Mouse (Mus musculus) gastrocnemius, postnatal 36 days (tissue): ENCODE measurements around the gene Slit2. TPM values are rescaled to one million over a fixed set of nuclear protein-coding genes. Genes with fewer than 3 reads are reported as not detected.

Experiments used
- DNase-seq, 2 experiments: peaks; one replicate each; pipeline ENCODE4 v3.0.0; 2022
- intact Hi-C: fragments of 180-260 bp; cut with DNase I; formaldehyde crosslinking; loops from one replicate; pipeline ENCODE4 v1.15.1; 2025
- total RNA-seq, 2 experiments: library from RNA; stranded (reverse); gene quantifications; 2 replicates each; pipeline ENCODE4 v1.2.3; 2021

The Slit2 gene
- total RNA-seq, 2 experiments from 2014 or later, result 0.89 to 0.99 TPM

DNA sequence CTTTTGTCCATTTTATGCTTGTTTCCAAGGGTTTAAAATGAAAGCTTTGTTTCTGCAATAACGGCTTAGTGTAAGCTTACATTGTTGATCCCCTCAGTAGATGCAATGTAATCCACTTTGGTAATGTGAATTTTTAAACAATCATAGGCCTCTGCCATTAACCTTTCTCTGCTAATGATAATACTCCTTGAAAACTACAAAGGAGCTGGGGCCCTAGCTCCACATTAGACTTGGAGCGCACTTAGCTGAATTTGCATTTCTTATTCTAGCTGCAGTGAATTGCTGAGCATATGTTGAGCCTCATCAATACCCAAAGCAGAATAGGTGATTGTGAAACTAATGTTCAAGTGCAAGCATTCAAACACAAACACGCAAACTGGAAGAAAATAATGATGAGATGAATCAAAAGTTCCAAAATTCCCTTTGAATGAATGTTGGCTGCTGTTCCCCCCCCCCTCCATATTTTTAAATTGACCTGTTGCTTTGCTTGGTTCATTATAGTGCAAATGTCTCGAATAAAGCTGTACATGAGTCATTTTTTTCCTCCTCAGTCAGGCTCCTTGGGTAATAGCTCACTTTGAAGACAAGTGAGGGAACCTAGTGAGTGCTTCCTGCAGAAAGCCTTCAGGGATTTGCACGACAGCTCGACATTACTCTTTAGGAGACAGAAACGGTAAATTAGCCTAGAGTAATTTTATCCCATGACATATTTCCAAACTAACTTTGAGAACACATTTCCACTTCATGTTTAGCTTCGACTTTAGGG, 66.2 kb downstream of the Slit2 start:
- intact Hi-C loops, result no loop called here
- DNase-seq, result no peak

- no peak for DNase-seq
- intact Hi-C loops, result no loop called here
Measured at GRCm38 (mm10) chr5:48050637-48051314, 67.8 kb downstream of the Slit2 start.

DNA sequence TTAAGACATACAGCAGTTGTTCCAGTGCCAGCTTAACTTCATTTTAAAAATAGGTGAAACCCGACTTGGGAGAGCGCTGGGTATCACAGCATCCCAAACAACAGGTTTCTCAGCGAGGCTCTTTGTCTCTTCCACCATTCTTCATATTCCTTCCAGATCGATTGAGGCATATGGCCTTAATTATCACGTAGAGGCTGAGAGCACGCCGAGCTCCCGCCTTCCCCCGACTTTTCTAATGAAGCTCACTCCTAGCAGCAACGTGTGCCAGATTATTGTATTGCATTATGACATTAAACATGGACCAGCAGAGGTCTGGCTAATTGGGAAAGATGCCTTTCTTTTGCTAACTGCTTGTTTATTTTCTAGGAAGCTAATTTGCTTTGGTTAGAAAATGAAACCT, 75.7 kb downstream of the Slit2 start:
- intact Hi-C loops, result no loop called here
- no peak for DNase-seq

- DNase-seq, result no peak
Measured at GRCm38 (mm10) chr5:48060715-48061114, 77.8 kb downstream of the Slit2 start.

DNA sequence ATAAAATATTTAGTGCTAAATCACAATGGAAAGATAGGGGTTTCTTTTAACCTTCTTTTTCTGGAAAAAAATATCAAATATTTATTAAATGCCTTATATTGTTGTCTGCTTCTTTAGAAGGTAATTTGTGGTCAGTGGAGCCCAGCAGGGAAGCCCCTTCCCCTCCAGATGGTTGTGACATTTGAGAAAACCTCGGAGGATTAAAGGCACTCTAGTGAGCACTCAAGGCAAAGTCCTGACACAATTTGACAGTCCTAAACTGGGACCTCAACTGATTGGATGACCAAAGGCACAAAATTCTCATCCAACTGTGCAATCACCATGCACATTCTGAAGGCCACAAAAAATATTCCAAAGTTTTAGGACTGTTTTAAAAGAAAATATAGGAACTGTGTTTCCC, 95.8 kb downstream of the Slit2 start:
- intact Hi-C loops, result no loop called here
- DNase-seq, result no peak

More at GRCm38 (mm10) chr5:48060715-48061114, 77.8 kb downstream of the Slit2 start:
- intact Hi-C loops, result no loop called here

DNA sequence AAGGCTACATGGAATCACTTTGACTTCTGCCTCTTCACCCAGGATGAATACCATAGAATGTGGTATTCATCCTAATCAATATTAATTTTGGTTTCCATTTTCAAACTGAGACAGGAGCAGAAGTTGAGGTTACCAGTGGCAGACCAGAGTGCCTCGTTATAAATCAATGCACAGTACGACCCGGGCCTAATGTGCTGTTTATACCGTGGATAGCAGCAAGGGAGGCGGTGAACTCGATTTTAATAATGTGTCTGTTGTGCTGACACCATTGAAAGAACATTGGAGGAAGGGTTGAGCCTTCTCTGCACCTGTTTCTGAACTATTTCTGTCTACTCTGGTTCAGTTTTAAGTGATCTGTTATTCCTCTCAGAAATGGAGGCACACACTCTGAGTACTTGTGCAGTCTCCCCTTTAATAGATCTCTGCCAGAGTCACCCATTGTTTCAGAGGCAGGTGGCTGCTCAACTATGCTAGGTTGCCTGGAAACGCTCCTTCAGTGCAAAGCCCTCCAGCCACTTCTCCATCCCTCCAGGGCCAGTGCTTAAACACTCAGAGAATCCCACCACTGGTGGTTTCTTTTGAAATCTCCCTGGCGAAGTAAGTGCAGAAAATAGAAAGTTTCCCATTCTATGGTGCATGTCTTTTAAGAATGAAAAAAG, 98.4 kb downstream of the Slit2 start:
- intact Hi-C loops, result no loop called here
- DNase-seq, result no peak

DNA sequence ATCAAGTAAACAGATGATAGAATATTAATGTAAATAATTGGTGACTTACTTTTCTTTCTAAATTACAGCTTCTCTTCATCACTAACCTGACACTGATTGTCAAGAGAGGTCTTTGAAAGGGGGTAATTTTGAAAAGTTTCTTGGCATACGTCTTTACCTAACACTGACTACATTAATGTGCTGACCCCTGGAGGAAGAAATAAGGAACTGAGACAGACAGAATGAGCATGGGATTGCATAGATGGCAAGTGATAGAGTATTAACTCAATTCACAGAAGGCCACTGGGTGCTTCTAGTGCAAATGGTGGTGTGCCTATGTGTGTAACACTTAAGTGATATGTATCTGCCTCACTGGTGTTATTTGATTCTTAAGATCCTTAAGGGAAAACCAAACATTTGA, 130.5 kb downstream of the Slit2 start:
- intact Hi-C loops, result no loop called here
- DNase-seq, result no peak

GRCm38 (mm10) chr5:48114969-48115537, 132.1 kb downstream of the Slit2 start:
- no peak for DNase-seq
- intact Hi-C loops, result no loop called here

- intact Hi-C loops, result loop anchor here (10.0 kb wide), 1 partner anchor 222 kb away; no protein-coding TSS in a partner anchor
- no peak for DNase-seq
Measured at GRCm38 (mm10) chr5:48122651-48123050, 139.7 kb downstream of the Slit2 start.

GRCm38 (mm10) chr5:48125770-48126423, 143.0 kb downstream of the Slit2 start:
- intact Hi-C loops, result loop anchor here (10.0 kb wide), 1 partner anchor 219 kb away; no protein-coding TSS in a partner anchor
- DNase-seq, result no peak

- DNase-seq, result no peak
- intact Hi-C loops, result loop anchor here (10.0 kb wide), 1 partner anchor 215 kb away; no protein-coding TSS in a partner anchor
Measured at GRCm38 (mm10) chr5:48129981-48130380, 147.0 kb downstream of the Slit2 start.

- intact Hi-C loops, result no loop called here
- no peak for DNase-seq
Measured at GRCm38 (mm10) chr5:48136571-48136970, 153.6 kb downstream of the Slit2 start.

DNA sequence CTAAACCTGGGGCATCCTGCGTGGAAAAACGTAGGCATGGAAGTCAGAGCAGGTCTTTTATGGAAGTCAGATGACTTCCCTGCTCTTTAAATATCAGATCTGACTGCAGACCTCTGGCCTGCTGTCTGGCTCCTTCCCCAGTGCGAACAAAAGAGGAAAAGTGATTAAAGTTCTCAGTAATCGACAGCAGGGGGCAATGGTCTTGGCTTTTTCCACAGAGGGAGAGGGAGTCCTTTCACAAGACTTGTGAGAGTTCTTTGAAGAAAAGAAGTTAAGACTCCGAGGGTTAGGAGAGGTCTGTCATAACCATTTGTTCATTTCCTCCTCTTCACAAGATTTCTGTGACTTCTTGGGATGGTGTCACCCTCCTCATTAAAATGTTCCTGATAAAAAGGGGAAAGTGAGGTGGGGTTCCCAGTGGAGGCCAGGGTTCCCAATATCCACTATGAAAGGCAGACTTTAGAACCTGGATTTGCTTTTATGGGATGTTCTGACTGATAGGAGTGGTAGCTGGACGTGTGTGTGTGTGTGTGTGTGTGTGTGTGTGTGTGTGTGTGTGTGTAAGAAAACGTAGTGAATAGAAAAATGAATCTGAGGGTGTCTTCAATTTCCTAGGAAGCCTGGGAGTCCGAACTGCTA, 156.0 kb downstream of the Slit2 start:
- intact Hi-C loops, result no loop called here
- no peak for DNase-seq

GRCm38 (mm10) chr5:48139488-48139862, 156.5 kb downstream of the Slit2 start:
- intact Hi-C loops, result no loop called here
- DNase-seq, result no peak

- no peak for DNase-seq
- intact Hi-C loops, result no loop called here
Measured at GRCm38 (mm10) chr5:48146082-48146481, 163.1 kb downstream of the Slit2 start.

- intact Hi-C loops, result no loop called here
- DNase-seq, result no peak
Measured at GRCm38 (mm10) chr5:48160829-48161228, 177.9 kb downstream of the Slit2 start.

GRCm38 (mm10) chr5:48181646-48182302, 198.8 kb downstream of the Slit2 start:
- no peak for DNase-seq
- intact Hi-C loops, result no loop called here

- intact Hi-C loops, result no loop called here
Measured at GRCm38 (mm10) chr5:48184358-48184757, 201.4 kb downstream of the Slit2 start.

DNA sequence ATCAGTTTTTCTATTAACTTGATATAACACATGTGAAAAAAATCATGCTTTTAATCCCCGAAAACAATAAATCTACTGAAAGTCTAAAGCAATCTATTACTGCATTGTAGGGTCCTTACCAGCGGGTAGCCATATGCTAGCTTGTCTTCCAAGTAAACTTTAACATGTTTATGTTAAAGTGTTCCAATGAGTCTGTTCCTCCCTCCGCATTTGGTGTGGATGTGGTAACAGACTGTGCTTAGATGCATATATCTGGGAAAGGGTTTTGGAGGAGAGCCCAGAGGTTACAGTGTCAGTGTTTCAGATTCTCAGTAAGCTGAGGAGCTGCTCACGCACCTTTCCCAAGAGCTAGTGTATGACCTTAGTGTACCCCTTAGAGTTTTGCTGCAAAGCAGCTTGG, 204.9 kb downstream of the Slit2 start:
- intact Hi-C loops, result no loop called here
- no peak for DNase-seq

More at GRCm38 (mm10) chr5:48184358-48184757, 201.4 kb downstream of the Slit2 start:
- no peak for DNase-seq
